Mouse (Mus musculus) CH12.LX (cell line): ENCODE data around the gene Ly6g6d. TPM values are rescaled to one million over a fixed set of nuclear protein-coding genes. Genes with fewer than 3 reads are reported as not detected.

ENCODE experiments used
- DNase-seq: peaks from one replicate; pipeline ENCODE4 v3.0.0-alpha.2; 2013; ENCODE audit errors: extremely low read depth
- H3K27ac ChIP-seq: 2 replicates; pipeline ENCODE4 v1.5.1; 2012; ENCODE audit warnings: low read depth, mild to moderate bottlenecking, control low read depth, moderate library complexity; ENCODE audit not compliant: insufficient read depth
- H3K27me3 ChIP-seq: replicated peaks from 2 replicates; pipeline ENCODE3; 2012; ENCODE audit warnings: inconsistent platforms
- H3K36me3 ChIP-seq, 2 experiments: replicated peaks in 1 of 2; 2 replicates each; pipeline versions ENCODE3 to v1.6.1; 2012; ENCODE audit warnings: inconsistent platforms in 1 of 2, low read length in 1 of 2, mild to moderate bottlenecking in 1 of 2, mixed read lengths in 1 of 2, moderate library complexity in 1 of 2; ENCODE audit not compliant: control insufficient read depth in 1 of 2, insufficient read depth in 1 of 2
- H3K4me1 ChIP-seq, 2 experiments: 2 replicates each; pipeline ENCODE4 v1.6.1; 2012; ENCODE audit warnings: inconsistent platforms in 1 of 2, moderate library complexity in 1 of 2; ENCODE audit not compliant: insufficient read depth in 2 of 2, control insufficient read depth in 1 of 2
- H3K4me2 ChIP-seq: 2 replicates; pipeline ENCODE4 v1.6.1; 2012; ENCODE audit warnings: low read depth, mild to moderate bottlenecking, control low read depth; ENCODE audit not compliant: poor library complexity, insufficient read depth, severe bottlenecking
- H3K4me3 ChIP-seq, 3 experiments: fragments of 150-350 bp in 1 of 3; sonication (generic) in 1 of 3; replicated peaks in 1 of 3; 2 replicates each; pipeline versions ENCODE3 to v1.5.1; 2011 to 2012; ENCODE audit warnings: low read depth in 2 of 3, low read length in 2 of 3, mild to moderate bottlenecking in 2 of 3, moderate library complexity in 2 of 3, control low read depth in 1 of 3, improper control_type of control experiment in 1 of 3, inconsistent platforms in 1 of 3, mixed read lengths in 1 of 3; ENCODE audit not compliant: poor library complexity in 1 of 3
- H3K79me2 ChIP-seq: replicated peaks from 2 replicates; pipeline ENCODE4 v1.6.1; 2012; ENCODE audit warnings: mild to moderate bottlenecking, moderate library complexity; ENCODE audit not compliant: control insufficient read depth, poor library complexity, insufficient read depth, severe bottlenecking; ENCODE audit errors: extremely low read depth
- H3K9ac ChIP-seq: 2 replicates; pipeline ENCODE4 v1.6.1; 2012; ENCODE audit warnings: low read depth, mild to moderate bottlenecking, control low read depth, moderate library complexity; ENCODE audit not compliant: insufficient read depth
- H3K9me3 ChIP-seq: replicated peaks from 2 replicates; pipeline ENCODE3; 2012; ENCODE audit warnings: low read length, inconsistent platforms, mixed read lengths
- BHLHE40 ChIP-seq: IDR thresholded peaks from 2 replicates; pipeline ENCODE4 v1.6.1; 2011; ENCODE audit warnings: mild to moderate bottlenecking, low read depth, low read length, improper control_type of control experiment
- CHD2 ChIP-seq: IDR thresholded peaks from 2 replicates; pipeline ENCODE4 v1.6.1; 2011; ENCODE audit warnings: low read length, improper control_type of control experiment
- CTCF ChIP-seq, 2 experiments: IDR thresholded peaks in 1 of 2; conservative IDR thresholded peaks in 1 of 2; 2 replicates each; pipeline ENCODE4 v1.5.1; 2011 to 2012; ENCODE audit warnings: low read depth in 2 of 2, low read length in 2 of 2, improper control_type of control experiment in 1 of 2, inconsistent platforms in 1 of 2, mild to moderate bottlenecking in 1 of 2, moderate library complexity in 1 of 2
- ETS1 ChIP-seq: conservative IDR thresholded peaks from 2 replicates; pipeline ENCODE4 v1.6.1; 2012; ENCODE audit warnings: low read depth, mild to moderate bottlenecking, inconsistent platforms, low read length, improper control_type of control experiment, moderate library complexity
- GABPA ChIP-seq: IDR thresholded peaks from 2 replicates; pipeline ENCODE4 v1.6.1; 2012; ENCODE audit warnings: low read depth, low read length, improper control_type of control experiment, inconsistent platforms; ENCODE audit not compliant: insufficient replicate concordance
- IRF4 ChIP-seq: IDR thresholded peaks from 2 replicates; pipeline ENCODE4 v1.6.1; 2014; ENCODE audit warnings: low read depth, mild to moderate bottlenecking, inconsistent platforms, low read length, improper control_type of control experiment
- JUND ChIP-seq: conservative IDR thresholded peaks from 2 replicates; pipeline ENCODE4 v1.6.1; 2011; ENCODE audit warnings: low read depth, low read length, improper control_type of control experiment
- MAFK ChIP-seq: IDR thresholded peaks from 2 replicates; pipeline ENCODE4 v1.6.1; 2011; ENCODE audit warnings: low read length, improper control_type of control experiment; ENCODE audit not compliant: insufficient replicate concordance
- MXI1 ChIP-seq: IDR thresholded peaks from 2 replicates; pipeline ENCODE4 v1.6.1; 2011; ENCODE audit warnings: mild to moderate bottlenecking, low read depth, low read length, improper control_type of control experiment
- MYC ChIP-seq: IDR thresholded peaks from 2 replicates; pipeline ENCODE4 v1.6.1; 2011; ENCODE audit warnings: low read depth, mild to moderate bottlenecking, improper control_type of control experiment, low read length
- PAX5 ChIP-seq: IDR thresholded peaks from 2 replicates; pipeline ENCODE4 v1.6.1; 2012; ENCODE audit warnings: low read length, inconsistent platforms, mixed read lengths
- POLR2AphosphoS2 ChIP-seq: IDR thresholded peaks from 2 replicates; pipeline ENCODE4 v1.6.1; 2011; ENCODE audit warnings: low read depth, low read length, improper control_type of control experiment
- RAD21 ChIP-seq: IDR thresholded peaks from 2 replicates; pipeline ENCODE4 v1.6.1; 2011; ENCODE audit warnings: low read depth, mild to moderate bottlenecking, low read length, improper control_type of control experiment, moderate library complexity
- RCOR1 ChIP-seq: conservative IDR thresholded peaks from 2 replicates; pipeline ENCODE4 v1.6.1; 2012; ENCODE audit warnings: low read depth, mild to moderate bottlenecking, inconsistent platforms, low read length, improper control_type of control experiment
- SMC3 ChIP-seq: IDR thresholded peaks from 2 replicates; pipeline ENCODE4 v1.6.1; 2011; ENCODE audit warnings: low read depth, low read length, improper control_type of control experiment
- TBP ChIP-seq: conservative IDR thresholded peaks from 2 replicates; pipeline ENCODE4 v1.6.1; 2011; ENCODE audit warnings: low read depth, low read length, improper control_type of control experiment
- TCF12 ChIP-seq: IDR thresholded peaks from 2 replicates; pipeline ENCODE4 v1.6.1; 2014; ENCODE audit warnings: low read depth, mild to moderate bottlenecking, inconsistent platforms, low read length, improper control_type of control experiment
- ZC3H11A ChIP-seq: IDR thresholded peaks from 2 replicates; pipeline ENCODE4 v1.6.1; 2012; ENCODE audit warnings: low read depth, mild to moderate bottlenecking, inconsistent platforms, low read length, improper control_type of control experiment
- ZKSCAN1 ChIP-seq: IDR thresholded peaks from 2 replicates; pipeline ENCODE4 v1.6.1; 2012; ENCODE audit warnings: low read depth, inconsistent platforms, low read length, improper control_type of control experiment, borderline replicate concordance
- dilution Hi-C: fragments of 300-500 bp; cut with MboI; formaldehyde crosslinking; loops from 2 replicates; pipeline ENCODE4 v1.14.3; 2020; ENCODE audit warnings: low sequenced_read_pairs; ENCODE audit not compliant: extremely low pct_unique_long_range_greater_than_20kb, extremely low pct_ligation_motif_present
- in situ Hi-C: fragments of 300-500 bp; cut with MboI; formaldehyde crosslinking; loops from 3 replicates; pipeline ENCODE4 v1.14.3; 2019; ENCODE audit warnings: low sequenced_read_pairs, low pct_ligation_motif_present, low pct_unique_long_range_greater_than_20kb, mixed read lengths
- polyA plus RNA-seq: library from polyadenylated mRNA; unstranded; fragments of >175 nt; gene quantifications from 2 replicates; pipeline ENCODE4 v1.2.1, GENCODE M21; 2012; ENCODE audit warnings: low read depth; ENCODE audit not compliant: insufficient read length
- total RNA-seq, 2 experiments: library from RNA; depleted of rRNA; stranded (reverse); fragments of 300-350 nt in 1 of 2; fragments of >200 nt in 1 of 2; gene quantifications; 2 replicates each; pipeline ENCODE4 v1.2.3; 2012 to 2014

Ly6g6d gene
- total and polyA plus RNA-seq, 3 experiments = 0.44 TPM; not detected in 2

DNA sequence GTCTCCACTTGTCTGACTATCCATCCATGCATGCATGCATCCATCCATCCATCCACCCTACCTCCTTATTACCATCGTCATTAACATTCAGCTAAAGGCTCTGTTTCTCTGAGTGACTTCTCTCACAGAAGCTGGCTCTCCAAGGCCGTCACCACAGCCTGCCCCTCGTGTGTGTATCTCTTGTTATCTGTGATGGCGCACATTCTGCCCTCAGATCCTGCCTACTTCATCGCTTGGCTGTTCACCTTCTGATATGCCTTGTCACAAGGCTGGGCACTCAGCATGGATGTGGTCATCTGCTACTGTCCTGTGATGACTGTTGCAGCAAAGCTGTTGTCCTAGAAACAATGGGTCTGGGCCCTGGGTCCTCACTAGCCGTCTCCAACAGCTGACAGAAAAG is 26.9 kb upstream of the Ly6g6d start:
- H3K4me2 ChIP-seq = no peak overlapping the region
- H3K9me3 ChIP-seq = no peaks in the 10 kb centered on the region
- H3K36me3 ChIP-seq = peaks cover 35 to 52% of the 10 kb centered on the region in 2 experiments
- dilution Hi-C loops (no loop called here), in situ Hi-C loops (no loop called here)
- TF ChIP-seq RCOR1 = no peak
- TF ChIP-seq JUND = no peak
- TF ChIP-seq ZKSCAN1 = no peak
- TF ChIP-seq MXI1 = no peak
- TF ChIP-seq SMC3 = no peak
- no peak for TF ChIP-seq ETS1
- no peak for TF ChIP-seq MAFK
- no peak for TF ChIP-seq GABPA
- TF ChIP-seq RAD21 = no peak
- TF ChIP-seq MYC = no peak
- no peak for TF ChIP-seq IRF4
- TF ChIP-seq CTCF (conservative IDR thresholded peaks at IDR 0.05 in 1 of 2, IDR thresholded peaks at IDR 0.05 in 1 of 2; ENCODE audit: low read depth in 2 of 2, low read length in 2 of 2) = no peak
- TF ChIP-seq CHD2 = no peak
- no peak for TF ChIP-seq PAX5
- TF ChIP-seq ZC3H11A = no peak
- TF ChIP-seq BHLHE40 = no peak
- TF ChIP-seq TCF12 = no peak
- TF ChIP-seq TBP = no peak
- TF ChIP-seq POLR2AphosphoS2 = no peak
- DNase-seq = no peak
- no peak overlapping the region for H3K27ac ChIP-seq
- no peaks in the 10 kb centered on the region for H3K79me2 ChIP-seq
- no peak overlapping the region for H3K9ac ChIP-seq
- peaks cover 0 to 4% of the 10 kb centered on the region in 2 experiments; a peak in 1 of 4 replicates for H3K4me1 ChIP-seq
- H3K4me3 ChIP-seq = no peak overlapping the region
- H3K27me3 ChIP-seq = no peaks in the 10 kb centered on the region

GRCm38 (mm10) chr17:35104079-35104478 is 26.2 kb upstream of the Ly6g6d start:
- TF ChIP-seq MYC = no peak
- TF ChIP-seq, all 38 proteins: peak for 0
- no peaks in the 10 kb centered on the region for H3K9me3 ChIP-seq
- in situ Hi-C loops = no loop called here
- H3K4me2 ChIP-seq = no peak overlapping the region
- H3K36me3 ChIP-seq = peaks cover 40 to 59% of the 10 kb centered on the region in 2 experiments
- no peak overlapping the region for H3K27ac ChIP-seq
- H3K4me3 ChIP-seq = no peak overlapping the region
- dilution Hi-C loops = no loop called here
- H3K79me2 ChIP-seq = no peaks in the 10 kb centered on the region
- DNase-seq = no peak
- H3K27me3 ChIP-seq = no peaks in the 10 kb centered on the region
- peaks cover 0 to 4% of the 10 kb centered on the region in 2 experiments; a peak in 1 of 4 replicates for H3K4me1 ChIP-seq
- no peak overlapping the region for H3K9ac ChIP-seq
